Mouse (Mus musculus) ES-Bruce4 (cell line): ENCODE measurements around the gene 4930432K21Rik. TPM values are rescaled to one million over a fixed set of nuclear protein-coding genes. Genes with fewer than 3 reads are reported as not detected.
A peak's percentile ranks its signal among the peaks of the same experiment; 100 is the strongest.

ENCODE experiments used
- H3K27ac ChIP-seq: 2 replicates; pipeline ENCODE4 v1.5.1; 2012; ENCODE audit warnings: low read length, inconsistent platforms; ENCODE audit not compliant: insufficient read depth
- H3K27me3 ChIP-seq: 2 replicates; pipeline ENCODE4 v1.6.1; 2012; ENCODE audit warnings: mild to moderate bottlenecking, low read length, inconsistent platforms; ENCODE audit not compliant: control insufficient read depth, poor library complexity, insufficient read depth, severe bottlenecking
- H3K36me3 ChIP-seq: 2 replicates; pipeline ENCODE4 v1.6.1; 2012; ENCODE audit warnings: inconsistent platforms, mild to moderate bottlenecking, low read length, moderate library complexity; ENCODE audit not compliant: control insufficient read depth, poor library complexity, insufficient read depth, severe bottlenecking
- H3K4me1 ChIP-seq: one replicate; pipeline ENCODE4 v1.8.1; 2011; ENCODE audit warnings: low read length; ENCODE audit not compliant: control insufficient read depth, insufficient read depth
- H3K4me3 ChIP-seq: 2 replicates; pipeline ENCODE4 v1.5.1; 2011; ENCODE audit warnings: low read depth, mild to moderate bottlenecking, low read length
- H3K9ac ChIP-seq: 2 replicates; pipeline ENCODE4 v1.6.1; 2012; ENCODE audit warnings: low read depth, mild to moderate bottlenecking, inconsistent platforms; ENCODE audit not compliant: poor library complexity, severe bottlenecking
- H3K9me3 ChIP-seq: replicated peaks from 2 replicates; pipeline ENCODE4 v1.6.1; 2012; ENCODE audit warnings: mild to moderate bottlenecking, low read length, inconsistent platforms; ENCODE audit not compliant: control insufficient read depth, poor library complexity, insufficient read depth, severe bottlenecking
- CTCF ChIP-seq: IDR thresholded peaks from one replicate; pipeline ENCODE4 v1.8.1; 2011; ENCODE audit warnings: low read depth, low read length
- EP300 ChIP-seq: IDR thresholded peaks from 2 replicates; pipeline ENCODE4 v1.6.1; 2011; ENCODE audit warnings: low read depth, low read length; ENCODE audit not compliant: insufficient read depth
- POLR2A ChIP-seq: IDR thresholded peaks from one replicate; pipeline ENCODE4 v1.8.1; 2011; ENCODE audit warnings: low read length; ENCODE audit not compliant: insufficient read depth
- polyA plus RNA-seq: library from polyadenylated mRNA; stranded (reverse); fragments of >200 nt; gene quantifications from 2 replicates; pipeline ENCODE4 v1.2.4, GENCODE M21; 2011; ENCODE audit warnings: low read depth; ENCODE audit not compliant: missing spikeins, insufficient read depth, insufficient read length

4930432K21Rik gene
- polyA plus RNA-seq, 1 experiment: 4.7 TPM

DNA sequence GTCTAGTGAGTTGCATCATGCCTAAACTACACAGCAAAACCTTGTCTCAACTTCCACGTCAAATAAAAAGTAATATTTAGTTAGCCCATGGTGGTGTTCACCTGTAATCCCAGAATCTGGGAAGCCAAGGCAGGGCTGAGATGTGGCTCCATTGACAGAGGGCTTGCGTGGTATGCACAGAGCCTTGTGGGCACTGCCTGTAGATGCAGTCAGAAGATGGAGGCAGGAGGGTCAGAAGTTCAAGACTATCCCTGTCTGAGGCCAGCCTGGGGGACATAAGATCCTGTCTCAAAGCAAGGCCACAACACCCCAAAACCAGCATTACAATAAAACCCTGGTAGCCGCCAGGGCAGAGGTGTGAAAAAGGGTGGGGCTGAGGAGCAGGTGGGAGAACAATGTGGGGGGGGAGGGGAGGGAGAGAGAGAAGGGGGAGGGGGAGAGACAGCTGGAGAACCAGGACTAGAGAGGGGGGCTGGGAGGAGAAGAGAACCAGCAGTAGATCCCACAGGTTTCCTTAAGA is 46.5 kb downstream of the 4930432K21Rik start:
- Histone ChIP-seq H3K27me3 (no peaks in the 10 kb centered on the region), H3K27ac (peak overlapping the region; percentile 95), H3K4me3 (no peak overlapping the region), H3K9ac (peak overlapping the region; percentile 12; the same call in 1 of the 2 replicates), H3K36me3 (no peaks in the 10 kb centered on the region), H3K4me1 (peaks cover 2% of the 10 kb centered on the region), H3K9me3 (no peaks in the 10 kb centered on the region)
- TF ChIP-seq EP300: peak; percentile 96
- no peak for TF ChIP-seq POLR2A
- no peak for TF ChIP-seq CTCF

DNA sequence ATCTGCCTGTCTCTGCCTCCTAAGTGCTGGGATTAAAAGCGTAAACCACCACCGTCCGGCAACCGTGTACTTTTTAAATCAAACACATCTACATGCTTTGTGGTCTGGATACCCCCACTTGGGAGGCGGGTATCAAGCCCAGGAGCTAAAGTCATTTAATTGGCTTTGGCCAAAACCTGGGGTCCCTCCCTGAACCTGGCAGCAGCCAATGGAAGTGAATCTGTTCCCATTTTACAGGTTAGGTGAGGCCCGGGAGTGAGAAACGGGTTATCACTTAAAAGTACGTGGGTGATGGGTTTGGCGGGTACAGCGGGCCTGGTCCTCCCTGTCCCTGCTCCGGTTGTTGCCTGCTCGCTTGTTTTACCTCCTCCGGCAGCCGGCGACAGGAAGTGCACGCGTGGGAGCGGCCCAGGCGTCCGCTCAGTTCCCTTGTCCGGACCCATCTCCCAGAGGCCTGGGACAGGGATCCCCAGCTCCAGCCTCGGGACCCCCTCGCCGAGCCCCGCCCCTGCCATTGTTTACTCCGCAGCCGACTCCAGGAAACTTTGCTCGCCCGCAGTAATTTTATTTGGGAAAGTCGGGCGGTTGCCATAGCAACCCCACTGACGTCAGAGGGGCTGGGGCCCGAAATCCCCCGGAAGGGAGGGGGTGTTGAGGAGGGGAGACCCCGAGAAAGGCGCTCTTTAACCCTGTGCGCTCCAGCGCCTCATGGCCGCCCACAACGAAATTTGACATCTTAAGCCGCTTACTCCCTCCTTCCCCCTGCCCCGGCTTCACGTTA is 49.5 kb downstream of the 4930432K21Rik start:
- Histone ChIP-seq H3K27me3 (no peaks in the 10 kb centered on the region), H3K27ac (peak overlapping the region; percentile 70), H3K36me3 (no peaks in the 10 kb centered on the region), H3K4me3 (peak overlapping the region; percentile 65), H3K9ac (peak overlapping the region; percentile 47), H3K4me1 (peaks cover 2% of the 10 kb centered on the region), H3K9me3 (no peaks in the 10 kb centered on the region)
- TF ChIP-seq EP300 (0 out of 2 replicates have a peak, but pooled peaks have one; percentile 6), CTCF (no peak)

DNA sequence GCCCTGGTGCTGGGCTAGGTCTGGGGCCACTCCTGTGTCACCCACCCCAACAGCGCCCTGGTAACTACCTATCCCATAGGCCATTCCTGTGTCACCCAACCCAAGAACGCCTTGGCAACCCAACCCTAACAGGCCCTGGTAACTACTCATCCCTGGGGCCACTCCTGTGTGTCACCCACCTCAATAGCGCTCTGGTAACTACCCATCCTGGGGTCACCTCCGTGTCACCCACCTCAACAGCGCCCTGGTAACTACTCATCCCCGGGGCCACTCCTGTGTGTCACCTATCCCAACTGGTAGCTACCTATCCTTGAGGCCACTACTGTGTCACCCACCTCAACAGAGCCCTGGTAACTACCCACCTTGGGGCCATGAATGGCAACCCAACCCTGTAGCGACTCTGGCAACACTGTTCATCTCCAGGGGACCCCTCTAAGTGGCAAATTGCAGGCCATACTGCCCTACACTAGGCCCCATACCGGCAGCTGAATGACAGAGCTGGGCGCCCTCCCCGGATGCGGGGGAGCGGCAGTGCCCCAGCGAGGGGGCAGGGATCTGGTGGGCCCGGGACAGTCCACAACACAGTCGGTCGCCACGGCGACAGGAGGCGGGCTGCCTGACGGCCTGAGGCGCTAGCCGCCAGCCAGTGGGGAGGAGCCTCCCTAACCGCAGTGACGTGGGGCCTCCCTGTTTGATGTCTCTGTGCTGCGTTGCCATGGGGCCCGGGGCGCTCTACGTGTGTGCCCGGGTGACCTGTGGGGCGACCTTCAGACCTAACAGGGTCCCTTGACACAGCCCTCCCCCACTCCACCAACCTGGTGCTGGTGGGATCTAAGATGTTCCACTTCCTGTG is 50.3 kb downstream of the 4930432K21Rik start:
- peak overlapping the region; percentile 66 for H3K27ac ChIP-seq
- H3K9ac ChIP-seq: peak overlapping the region; percentile 47
- peaks cover 2% of the 10 kb centered on the region for H3K4me1 ChIP-seq
- no peaks in the 10 kb centered on the region for H3K27me3 ChIP-seq
- H3K4me3 ChIP-seq: peak overlapping the region; percentile 65
- H3K9me3 ChIP-seq: no peaks in the 10 kb centered on the region
- no peaks in the 10 kb centered on the region for H3K36me3 ChIP-seq
- TF ChIP-seq CTCF (no peak), EP300 (0 out of 2 replicates have a peak, but pooled peaks have one; percentile 65)

DNA sequence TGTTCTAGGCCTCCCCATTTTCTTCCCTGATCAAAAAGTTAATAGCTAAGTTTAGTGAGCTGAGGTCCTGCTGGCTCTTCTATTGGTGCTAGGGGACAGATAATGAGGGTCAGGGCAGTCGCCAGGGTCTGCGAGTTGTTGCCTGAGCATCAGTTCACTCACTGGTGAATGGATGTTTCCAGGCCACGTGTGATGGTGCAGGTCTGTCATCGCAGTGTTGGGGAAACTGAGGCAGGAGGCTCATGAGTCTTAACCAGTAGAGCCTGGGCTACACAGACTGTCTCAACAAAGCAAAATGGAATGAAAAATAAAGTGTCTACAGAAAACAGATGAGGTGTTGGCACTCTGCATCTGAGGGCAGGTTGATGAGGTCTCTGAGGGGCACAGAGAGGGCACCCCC is 51.0 kb downstream of the 4930432K21Rik start:
- Histone ChIP-seq H3K27me3 (no peaks in the 10 kb centered on the region), H3K36me3 (no peaks in the 10 kb centered on the region), H3K9ac (no peak overlapping the region), H3K4me3 (no peak overlapping the region), H3K4me1 (peaks cover 2% of the 10 kb centered on the region), H3K9me3 (no peaks in the 10 kb centered on the region), H3K27ac (peak overlapping the region; percentile 10; the same call in 1 of the 2 replicates)
- TF ChIP-seq CTCF: no peak
- TF ChIP-seq EP300: no peak
- no peak for TF ChIP-seq POLR2A

DNA sequence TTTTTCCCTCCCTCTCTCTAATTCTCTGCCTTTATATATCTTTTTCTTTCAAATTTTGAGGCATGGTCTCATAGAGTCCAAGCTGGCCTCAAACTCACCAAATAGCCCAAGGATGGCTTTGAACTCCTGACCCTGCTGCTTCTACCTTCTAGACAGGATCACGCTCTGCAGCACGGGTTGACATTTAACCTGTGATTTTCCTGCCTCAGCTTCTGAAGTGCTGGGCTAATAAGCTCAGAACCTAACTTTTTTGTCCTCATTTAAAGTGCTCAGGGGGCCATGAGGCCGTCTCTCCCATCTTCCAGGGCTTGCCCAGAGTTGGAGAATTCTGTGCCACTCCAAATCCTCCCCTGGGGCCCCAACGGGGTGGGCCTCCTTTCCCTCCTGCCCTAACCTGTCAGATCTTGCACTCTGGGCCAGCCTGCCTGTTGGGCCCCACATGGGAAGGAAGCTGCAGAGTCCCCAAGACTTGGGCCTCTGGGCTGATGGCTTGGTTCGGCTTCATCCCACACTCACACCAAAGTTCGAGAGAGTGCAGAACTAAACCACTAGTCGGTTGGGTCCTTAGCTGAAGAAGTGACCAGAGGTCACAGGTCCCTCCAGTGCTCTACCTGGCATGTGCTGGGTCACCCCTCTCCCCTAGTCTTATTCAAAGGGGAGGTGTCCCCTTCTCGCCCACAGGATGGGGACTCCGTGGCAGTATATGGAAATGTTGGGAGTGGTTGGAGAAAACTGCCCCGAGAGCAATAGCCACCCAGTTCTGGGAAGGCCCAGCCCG is 51.7 kb downstream of the 4930432K21Rik start:
- Histone ChIP-seq H3K4me1 (no peaks in the 10 kb centered on the region), H3K9me3 (no peaks in the 10 kb centered on the region), H3K4me3 (no peak overlapping the region)

More for the DNA sequence above, 51.7 kb downstream of the 4930432K21Rik start:
- H3K9ac ChIP-seq: peak overlapping the region; percentile 96; the same call in 1 of the 2 replicates
- no peaks in the 10 kb centered on the region for H3K36me3 ChIP-seq
- no peaks in the 10 kb centered on the region for H3K27me3 ChIP-seq
- TF ChIP-seq CTCF (no peak), EP300 (no peak), POLR2A (no peak)
- 0 out of 2 replicates have a peak overlapping the region, but pooled peaks have one; percentile 5 for H3K27ac ChIP-seq
